Mouse (Mus musculus) limb, embryonic 14.5 days (tissue): Measurements from ENCODE around the gene Nos1ap. TPM values are rescaled to one million over a fixed set of nuclear protein-coding genes. Genes with fewer than 3 reads are reported as not detected.

ENCODE experiments used
- ATAC-seq: fragments of 200-750 bp; cut with Nextera tagmentation; 2 replicates; pipeline ENCODE4 v1.8.0; 2017; ENCODE audit warnings: low read depth, moderate number of reproducible peaks, moderate TSS enrichment; ENCODE audit not compliant: low FRiP score
- DNase-seq: peaks from one replicate; pipeline ENCODE4 v3.0.0-alpha.2; 2015; ENCODE audit warnings: low spot score
- H3K27ac ChIP-seq: fragments of 300-500 bp; sonication (generic); replicated peaks from 2 replicates; pipeline ENCODE4 v1.5.1; 2014; ENCODE audit warnings: low read depth, mild to moderate bottlenecking, low read length, moderate library complexity, mixed read lengths
- H3K27me3 ChIP-seq: fragments of 300-500 bp; sonication (generic); 2 replicates; pipeline ENCODE4 v1.6.1; 2014; ENCODE audit warnings: low read length, mixed read lengths; ENCODE audit not compliant: control insufficient read depth, insufficient read depth
- H3K36me3 ChIP-seq: fragments of 300-500 bp; sonication (generic); 2 replicates; pipeline ENCODE4 v1.6.1; 2014; ENCODE audit warnings: mild to moderate bottlenecking, low read length, moderate library complexity, mixed read lengths; ENCODE audit not compliant: control insufficient read depth, insufficient read depth
- H3K4me1 ChIP-seq: fragments of 300-500 bp; sonication (generic); 2 replicates; pipeline ENCODE4 v1.6.1; 2014; ENCODE audit warnings: antibody characterized with exemption, low read length, mixed read lengths; ENCODE audit not compliant: control insufficient read depth, insufficient read depth
- H3K4me2 ChIP-seq: fragments of 300-500 bp; sonication (generic); replicated peaks from 2 replicates; pipeline ENCODE4 v1.6.1; 2014; ENCODE audit warnings: low read depth, mild to moderate bottlenecking, low read length, moderate library complexity; ENCODE audit not compliant: severe bottlenecking
- H3K4me3 ChIP-seq: fragments of 300-500 bp; sonication (generic); replicated peaks from 2 replicates; pipeline ENCODE4 v1.5.1; 2014; ENCODE audit warnings: low read length
- H3K9ac ChIP-seq: fragments of 300-500 bp; sonication (generic); 2 replicates; pipeline ENCODE4 v1.6.1; 2014; ENCODE audit warnings: mild to moderate bottlenecking, low read depth, low read length, moderate library complexity; ENCODE audit not compliant: severe bottlenecking
- H3K9me3 ChIP-seq: fragments of 300-500 bp; sonication (generic); 2 replicates; pipeline ENCODE4 v1.6.1; 2016; ENCODE audit warnings: low read length; ENCODE audit not compliant: control insufficient read depth
- POLR2A ChIP-seq: fragments of 200-500 bp; IDR thresholded peaks from 2 replicates; pipeline ENCODE4 v1.8.0; 2012; ENCODE audit warnings: inconsistent platforms, mild to moderate bottlenecking, moderate library complexity, borderline replicate concordance; ENCODE audit not compliant: insufficient read depth, insufficient read length; ENCODE audit errors: extremely low read depth
- WGBS: fragments of 180-500 bp; shearing (Covaris S2); extraction: QIAGEN DNeasy Blood & Tissue Kit; methylation state at CpG from one replicate; pipeline ENCODE4 v1.1.7; 2014; 5-methylcytosine and 5-hydroxymethylcytosine counted together
- polyA plus RNA-seq, 2 experiments: library from polyadenylated mRNA; depleted of rRNA in 1 of 2; stranded (reverse) in 1 of 2; unstranded in 1 of 2; fragments of >200 nt; fragmentation: Nextera tagmentation in 1 of 2; extraction: Ambion mirVana in 1 of 2; gene quantifications; 2 replicates each; pipeline versions ENCODE4 v1.2.1 to v1.2.3; 2012 to 2014

Gene Nos1ap
- polyA plus RNA-seq, 2 experiments: 10.2 to 11.6 TPM

DNA sequence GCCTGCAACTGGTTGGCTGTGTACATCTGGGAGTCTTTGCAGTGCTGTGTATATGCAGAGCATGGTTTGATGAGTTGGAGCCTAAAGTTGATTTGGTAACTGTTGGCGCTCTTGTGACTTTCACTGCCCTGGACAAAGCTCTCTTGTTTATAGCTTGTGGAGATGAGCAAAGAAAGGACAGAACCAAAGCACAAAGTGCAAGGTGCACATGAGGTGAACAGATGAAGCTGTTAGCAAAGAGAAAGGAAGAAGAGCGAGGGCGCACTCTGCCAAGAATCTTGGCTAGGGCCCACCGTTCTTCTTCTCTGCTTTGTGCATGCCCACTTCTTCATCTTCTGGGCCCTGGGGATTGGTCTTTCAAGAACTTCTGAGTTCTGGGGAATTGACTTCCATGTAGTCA lies 245.8 kb downstream of the Nos1ap start:
- no peak for DNase-seq
- 91% methylated on average over 4 of the region's 4 CpGs for WGBS
- no peak overlapping the region for H3K4me2 ChIP-seq

DNA sequence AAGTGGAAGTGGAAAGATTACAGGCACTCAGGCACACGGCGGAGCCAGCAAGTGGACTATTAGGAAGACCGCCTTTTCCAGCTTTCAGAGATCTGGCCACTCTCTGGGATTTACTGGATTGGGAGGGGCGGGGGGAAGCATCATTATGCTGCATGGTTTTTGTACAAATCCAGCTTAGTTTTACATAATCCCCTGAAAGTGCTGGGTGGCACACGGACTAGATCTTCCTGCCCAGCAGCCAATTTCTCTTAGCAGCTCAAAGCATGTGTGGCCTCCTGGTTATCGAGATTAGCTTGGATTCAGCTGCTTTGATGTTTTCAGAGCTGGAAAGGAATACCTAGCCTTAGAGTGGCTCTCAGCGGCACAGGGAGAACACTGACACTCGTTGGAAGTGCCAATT lies 246.6 kb downstream of the Nos1ap start:
- no peak overlapping the region for H3K27ac ChIP-seq

More for the DNA sequence above, 245.8 kb downstream of the Nos1ap start:
- no peak for TF ChIP-seq POLR2A
- Histone ChIP-seq H3K4me1 (no peaks in the 10 kb centered on the region), H3K9me3 (no peaks in the 10 kb centered on the region), H3K4me3 (no peak overlapping the region), H3K9ac (no peak overlapping the region), H3K27ac (no peak overlapping the region), H3K36me3 (no peaks in the 10 kb centered on the region), H3K27me3 (no peaks in the 10 kb centered on the region)
- ATAC-seq: no peak

DNA sequence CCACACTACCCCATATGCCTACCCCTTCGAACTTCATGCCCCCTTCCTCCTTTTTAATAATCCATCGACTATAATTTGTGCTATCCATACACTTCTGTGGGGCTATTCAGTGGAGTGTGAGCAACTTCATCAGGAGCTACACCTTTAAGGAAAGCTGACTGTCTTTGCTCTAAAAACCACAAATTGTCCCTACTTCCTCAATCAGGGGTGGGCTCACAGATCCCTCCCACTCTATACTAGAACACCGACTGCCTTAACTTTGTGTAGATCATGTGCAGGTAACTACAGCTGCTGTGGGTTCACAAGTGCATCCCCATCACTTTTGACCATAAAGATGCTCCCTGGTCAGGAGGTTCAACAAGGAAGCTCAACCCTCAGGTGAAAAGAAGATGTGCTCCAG lies 249.7 kb downstream of the Nos1ap start:
- Histone ChIP-seq H3K36me3 (no peaks in the 10 kb centered on the region), H3K4me1 (no peaks in the 10 kb centered on the region), H3K27me3 (no peaks in the 10 kb centered on the region), H3K9ac (no peak overlapping the region), H3K27ac (no peak overlapping the region), H3K4me3 (no peak overlapping the region), H3K9me3 (no peaks in the 10 kb centered on the region), H3K4me2 (no peak overlapping the region)
- DNase-seq: no peak
- ATAC-seq: no peak
- WGBS: 85% methylated on average over 3 of the region's 3 CpGs
- TF ChIP-seq POLR2A: no peak

More for the DNA sequence above, 246.6 kb downstream of the Nos1ap start:
- TF ChIP-seq POLR2A: no peak
- no peak overlapping the region for H3K9ac ChIP-seq
- no peak overlapping the region for H3K4me2 ChIP-seq
- 62% methylated on average over 8 of the region's 8 CpGs for WGBS
- H3K4me1 ChIP-seq: no peaks in the 10 kb centered on the region
- H3K9me3 ChIP-seq: no peaks in the 10 kb centered on the region
- ATAC-seq: no peak
- DNase-seq: no peak
- no peak overlapping the region for H3K4me3 ChIP-seq
- H3K27me3 ChIP-seq: no peaks in the 10 kb centered on the region
- no peaks in the 10 kb centered on the region for H3K36me3 ChIP-seq

GRCm38 (mm10) chr1:170332775-170333174 lies 256.9 kb downstream of the Nos1ap start:
- Histone ChIP-seq H3K4me1 (no peaks in the 10 kb centered on the region), H3K36me3 (no peaks in the 10 kb centered on the region), H3K27me3 (no peaks in the 10 kb centered on the region), H3K4me3 (no peak overlapping the region), H3K9me3 (no peaks in the 10 kb centered on the region), H3K9ac (no peak overlapping the region), H3K27ac (no peak overlapping the region), H3K4me2 (no peak overlapping the region)
- ATAC-seq (no peak), DNase-seq (no peak)
- WGBS: 85% methylated on average over 4 of the region's 4 CpGs
- no peak for TF ChIP-seq POLR2A

DNA sequence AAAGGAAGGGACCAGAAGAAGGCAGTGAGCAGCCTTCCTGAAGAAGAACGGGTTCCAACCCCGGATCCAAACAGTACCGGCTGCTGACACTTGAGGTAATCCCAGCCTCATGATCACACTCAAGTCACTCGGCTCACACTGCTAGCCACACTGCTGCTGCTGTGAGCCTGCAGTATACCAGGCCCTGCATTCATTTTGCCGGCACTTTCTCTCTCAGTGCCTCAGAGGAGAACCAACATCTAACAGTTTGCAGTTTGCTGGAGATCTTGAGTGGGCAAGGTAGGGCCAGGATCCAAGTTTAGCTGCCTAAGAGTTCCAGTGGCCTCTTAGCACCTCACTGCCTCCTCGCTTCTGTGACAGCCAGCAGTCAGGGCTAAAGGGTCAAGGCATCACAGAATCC lies 257.7 kb downstream of the Nos1ap start:
- ATAC-seq (no peak), DNase-seq (no peak)
- Histone ChIP-seq H3K9me3 (no peaks in the 10 kb centered on the region), H3K9ac (no peak overlapping the region), H3K27me3 (no peaks in the 10 kb centered on the region), H3K27ac (no peak overlapping the region), H3K4me2 (no peak overlapping the region), H3K4me1 (no peaks in the 10 kb centered on the region), H3K4me3 (no peak overlapping the region), H3K36me3 (no peaks in the 10 kb centered on the region)
- 58% methylated on average over 6 of the region's 6 CpGs for WGBS
- TF ChIP-seq POLR2A: no peak

DNA sequence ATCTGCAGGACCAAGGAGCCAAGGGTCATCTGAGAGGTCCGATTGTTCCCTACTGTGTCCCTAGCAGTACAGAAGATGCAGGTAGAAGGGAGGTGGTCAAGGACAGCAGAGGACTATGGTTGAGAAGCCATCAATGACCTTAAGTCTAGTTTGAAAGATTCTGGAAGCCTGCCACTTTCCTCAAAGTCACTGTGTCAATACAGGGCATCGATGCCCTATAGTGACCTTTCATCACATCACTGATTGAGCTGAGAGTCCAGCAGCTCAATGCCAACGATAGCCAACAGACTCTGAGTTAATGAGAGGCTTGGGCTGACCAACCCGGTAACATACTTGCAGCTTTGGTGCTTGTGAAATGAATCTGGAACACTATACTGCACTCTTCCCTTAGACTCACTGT lies 264.4 kb downstream of the Nos1ap start:
- WGBS: 88% methylated on average over 4 of the region's 4 CpGs
- Histone ChIP-seq H3K27me3 (no peaks in the 10 kb centered on the region), H3K4me2 (no peak overlapping the region), H3K4me1 (no peaks in the 10 kb centered on the region), H3K36me3 (no peaks in the 10 kb centered on the region), H3K9ac (no peak overlapping the region), H3K27ac (no peak overlapping the region), H3K4me3 (no peak overlapping the region), H3K9me3 (no peaks in the 10 kb centered on the region)
- DNase-seq: no peak
- ATAC-seq: no peak
- TF ChIP-seq POLR2A: no peak
